Mouse (Mus musculus): ENCODE data around the gene Tspan32.

DNA sequence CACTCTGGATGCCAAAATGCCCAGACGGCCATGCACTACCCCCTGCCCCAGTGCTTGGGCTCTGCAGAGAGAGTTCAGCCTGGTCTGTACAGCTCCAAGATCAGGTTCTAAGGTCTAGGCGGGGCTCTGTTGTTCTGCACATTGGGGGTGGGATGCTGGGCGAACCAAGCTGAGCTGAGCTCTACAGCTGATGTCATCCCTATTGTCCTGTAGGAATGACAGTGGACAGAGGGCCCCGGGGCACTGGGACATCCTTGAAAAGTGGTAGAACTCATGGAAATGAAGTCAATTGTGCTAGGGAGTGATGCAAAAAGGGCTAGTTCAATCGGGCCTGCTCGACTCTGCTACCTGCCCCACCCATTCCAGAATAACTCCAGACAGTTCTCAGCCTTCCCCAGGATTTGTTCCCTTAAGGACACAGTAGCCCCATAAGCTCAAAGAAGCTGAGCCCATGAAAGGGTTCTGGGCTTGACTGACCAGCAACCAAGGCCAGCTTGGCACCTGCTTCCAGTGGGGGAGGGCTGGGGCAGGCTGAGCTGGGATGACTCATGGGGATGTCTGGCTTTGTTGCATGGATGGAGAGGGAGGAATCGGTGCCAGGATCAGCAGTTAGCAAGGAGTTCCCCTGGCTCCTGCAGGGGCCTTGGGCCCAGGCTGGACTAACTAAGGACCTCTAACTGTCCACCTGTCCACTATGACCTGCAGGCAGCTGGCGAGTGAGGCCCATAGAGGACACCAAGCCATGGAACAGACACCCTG is 8.8 kb downstream of the Tspan32 start:
- TF ChIP-seq CTCF (IDR thresholded peaks at IDR 0.05; ENCODE audit: insufficient read depth, low read depth, low read length) (no peak), POLR2A (IDR thresholded peaks at IDR 0.05; ENCODE audit: insufficient read depth, low read depth, low read length) (no peak)
